In genomic region chr10:21076137-21076536, GRCm38 (mm10) we compare ENCODE assay signal across 11 mouse cellular contexts.
"Had no signal": no experiment of that assay in that cellular context is flagged by ENCODE, and none has a peak within 500 bp of the region (broad histone marks: within the 10 kb centered on the region; RNA-seq: fewer than 3 reads in every experiment).

No protein-coding gene starts in this region.

- H3K4me3 ChIP-seq: neural tube, embryonic 12.5 days; neural tube, embryonic 13.5 days; neural tube, embryonic 15.5 days; stomach, embryonic 15.5 days had no signal

- DNase-seq: retina, postnatal 1 day; right cerebral cortex, adult 18-20 months; right cerebral cortex, postnatal 14 days; right cerebral cortex, postnatal 25 days; right cerebral cortex, postnatal 4 days; spleen, adult 18-20 months had no signal

- H3K9me3 ChIP-seq: neural tube, embryonic 12.5 days; neural tube, embryonic 13.5 days; neural tube, embryonic 15.5 days; stomach, embryonic 15.5 days had no signal

- H3K36me3 ChIP-seq: stomach, embryonic 15.5 days had no signal

- H3K4me1 ChIP-seq: neural tube, embryonic 12.5 days; neural tube, embryonic 13.5 days; neural tube, embryonic 15.5 days; stomach, embryonic 15.5 days had no signal

- H3K27ac ChIP-seq: neural tube, embryonic 12.5 days; neural tube, embryonic 13.5 days; neural tube, embryonic 15.5 days; stomach, embryonic 15.5 days; stomach, postnatal 0 days had no signal

- H3K4me2 ChIP-seq: neural tube, embryonic 12.5 days; neural tube, embryonic 13.5 days; neural tube, embryonic 15.5 days; stomach, embryonic 15.5 days had no signal

- H3K9ac ChIP-seq: neural tube, embryonic 12.5 days; neural tube, embryonic 13.5 days; neural tube, embryonic 15.5 days; stomach, embryonic 15.5 days had no signal

- H3K27me3 ChIP-seq: neural tube, embryonic 12.5 days; neural tube, embryonic 13.5 days; neural tube, embryonic 15.5 days; stomach, embryonic 15.5 days had no signal
